Mouse (Mus musculus) heart, embryonic 16.5 days (tissue): ENCODE measurements at regions not wholly inside any gene's neighbourhood (a gene's known extent, or its start where the extent isn't known, plus 50 kb on each side); places are given as distances from the start of the nearest gene placed in this dataset.

Experiments
- ATAC-seq: fragments of 200-750 bp; cut with Nextera tagmentation; replicated peaks from 2 replicates; pipeline ENCODE4 v1.8.0; 2017; ENCODE audit warnings: moderate number of reproducible peaks; ENCODE audit not compliant: insufficient read depth, low FRiP score; ENCODE audit errors: extremely low read depth
- H3K27ac ChIP-seq: fragments of 300-500 bp; sonication (generic); 2 replicates; pipeline ENCODE4 v1.5.1; 2014; ENCODE audit warnings: mild to moderate bottlenecking, low read length, control low read depth, moderate library complexity
- H3K27me3 ChIP-seq: fragments of 300-500 bp; sonication (generic); 2 replicates; pipeline ENCODE4 v1.6.1; 2014; ENCODE audit warnings: low read length, mixed read lengths; ENCODE audit not compliant: control insufficient read depth, insufficient read depth
- H3K36me3 ChIP-seq: fragments of 300-500 bp; sonication (generic); 2 replicates; pipeline ENCODE4 v1.6.1; 2014; ENCODE audit not compliant: control insufficient read depth, insufficient read depth
- H3K4me1 ChIP-seq: fragments of 300-500 bp; sonication (generic); 2 replicates; pipeline ENCODE4 v1.6.1; 2014; ENCODE audit warnings: low read length, mixed read lengths; ENCODE audit not compliant: control insufficient read depth, insufficient read depth
- H3K4me2 ChIP-seq: fragments of 300-500 bp; sonication (generic); 2 replicates; pipeline ENCODE4 v1.6.1; 2014; ENCODE audit warnings: low read depth, mild to moderate bottlenecking, control low read depth, low read length
- H3K4me3 ChIP-seq: fragments of 300-500 bp; sonication (generic); 2 replicates; pipeline ENCODE4 v1.5.1; 2014; ENCODE audit warnings: mild to moderate bottlenecking, control low read depth, low read length
- H3K9ac ChIP-seq: fragments of 300-500 bp; sonication (generic); 2 replicates; pipeline ENCODE4 v1.6.1; 2014; ENCODE audit warnings: low read length, control low read depth
- H3K9me3 ChIP-seq: fragments of 300-500 bp; sonication (generic); replicated peaks from 2 replicates; pipeline ENCODE4 v1.6.1; 2016; ENCODE audit warnings: low read length; ENCODE audit not compliant: control insufficient read depth
- WGBS: fragments of 180-500 bp; shearing (Covaris S2); extraction: QIAGEN DNeasy Blood & Tissue Kit; methylation state at CpG from one replicate; pipeline ENCODE4 v1.1.7; 2014; 5-methylcytosine and 5-hydroxymethylcytosine counted together

- H3K4me2 ChIP-seq: no peak overlapping the region
- H3K4me3 ChIP-seq: no peak overlapping the region
- no peaks in the 10 kb centered on the region for H3K36me3 ChIP-seq
- peaks cover 9% of the 10 kb centered on the region for H3K27me3 ChIP-seq
- H3K9ac ChIP-seq: no peak overlapping the region
- peaks cover 8% of the 10 kb centered on the region for H3K4me1 ChIP-seq
- no peak overlapping the region for H3K27ac ChIP-seq
- WGBS: 33% methylated on average over 5 of the region's 5 CpGs
- H3K9me3 ChIP-seq: no peaks in the 10 kb centered on the region
- ATAC-seq: no peak
These were observed 557.2 kb downstream of the Nedd1 start for GRCm38 (mm10) chr10:92164991-92165390.

- H3K4me3 ChIP-seq: no peak overlapping the region
- WGBS: 49% methylated on average over 3 of the region's 3 CpGs
- H3K9me3 ChIP-seq: no peaks in the 10 kb centered on the region
- H3K4me2 ChIP-seq: no peak overlapping the region
- H3K27me3 ChIP-seq: peaks cover 9% of the 10 kb centered on the region
- peaks cover 8% of the 10 kb centered on the region for H3K4me1 ChIP-seq
- no peak overlapping the region for H3K9ac ChIP-seq
- ATAC-seq: no peak
- H3K27ac ChIP-seq: no peak overlapping the region
- H3K36me3 ChIP-seq: no peaks in the 10 kb centered on the region
These were observed 557.6 kb downstream of the Nedd1 start for GRCm38 (mm10) chr10:92164648-92164960.

- Histone ChIP-seq H3K4me2 (no peak overlapping the region), H3K9ac (no peak overlapping the region), H3K4me3 (no peak overlapping the region), H3K9me3 (no peaks in the 10 kb centered on the region), H3K4me1 (peaks cover 8% of the 10 kb centered on the region), H3K27me3 (peaks cover 9% of the 10 kb centered on the region), H3K27ac (no peak overlapping the region), H3K36me3 (no peaks in the 10 kb centered on the region)
- no peak for ATAC-seq
- 71% methylated on average over 12 of the region's 12 CpGs for WGBS
These were observed 558.2 kb downstream of the Nedd1 start for GRCm38 (mm10) chr10:92163851-92164647.

DNA sequence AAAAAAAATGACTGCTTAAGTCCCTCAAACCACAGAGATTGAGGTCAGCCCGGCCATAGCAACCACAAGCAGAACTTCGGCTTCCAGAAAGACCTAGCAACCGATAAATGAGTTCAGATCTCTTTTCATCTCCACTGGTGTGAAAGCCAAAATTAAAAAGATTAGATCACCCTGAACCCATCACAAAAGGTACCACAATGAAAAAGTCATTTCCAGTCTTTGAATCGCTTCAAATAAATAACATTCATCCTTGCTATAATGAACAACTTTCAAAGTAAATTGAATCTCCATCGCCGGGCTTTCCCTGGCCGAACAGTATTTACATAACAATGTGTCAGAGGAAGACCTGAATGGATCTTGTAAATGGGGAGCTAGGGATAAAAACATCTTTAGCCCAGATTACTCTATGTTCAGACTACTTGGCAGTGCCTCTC lies 559.1 kb downstream of the Nedd1 start:
- Histone ChIP-seq H3K27me3 (peaks cover 9% of the 10 kb centered on the region), H3K9ac (no peak overlapping the region), H3K4me2 (peak overlapping the region; percentile 63)

GRCm38 (mm10) chr10:92162473-92163011 lies 559.7 kb downstream of the Nedd1 start:
- H3K27me3 ChIP-seq: peaks cover 9% of the 10 kb centered on the region
- no peaks in the 10 kb centered on the region for H3K36me3 ChIP-seq
- no peak overlapping the region for H3K27ac ChIP-seq
- peak overlapping the region; percentile 16; the same call in 1 of the 2 replicates for H3K9ac ChIP-seq
- H3K4me3 ChIP-seq: peak overlapping the region; percentile 50
- H3K4me2 ChIP-seq: peak overlapping the region; percentile 63
- WGBS: 2% methylated on average over 29 of the region's 29 CpGs
- peaks cover 8% of the 10 kb centered on the region for H3K4me1 ChIP-seq
- no peak for ATAC-seq
- no peaks in the 10 kb centered on the region for H3K9me3 ChIP-seq

More for the DNA sequence above, 559.1 kb downstream of the Nedd1 start:
- Histone ChIP-seq H3K27ac (no peak overlapping the region), H3K36me3 (no peaks in the 10 kb centered on the region), H3K9me3 (no peaks in the 10 kb centered on the region), H3K4me1 (peaks cover 8% of the 10 kb centered on the region), H3K4me3 (peak overlapping the region; percentile 50)
- 15% methylated on average over 7 of the region's 7 CpGs for WGBS
- no peak for ATAC-seq

DNA sequence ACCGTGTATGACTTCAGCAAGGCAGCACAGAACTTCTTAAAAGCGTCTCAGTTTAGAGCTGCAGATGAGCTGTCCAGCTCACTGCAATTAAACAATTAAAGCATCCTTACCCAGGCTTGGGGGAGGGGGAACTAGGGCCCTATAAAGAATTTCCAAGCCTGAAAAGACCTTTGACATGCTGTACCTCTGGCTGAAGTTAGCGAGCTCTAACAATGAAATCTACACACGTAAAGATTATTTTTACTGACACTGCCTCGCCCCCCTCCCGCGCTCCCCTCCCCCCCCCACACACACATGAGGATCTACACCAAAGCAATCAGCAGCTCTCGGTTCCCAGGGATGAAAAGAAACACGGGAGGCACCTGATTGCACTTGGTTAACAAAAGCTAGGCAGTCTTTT lies 560.7 kb downstream of the Nedd1 start:
- H3K36me3 ChIP-seq: no peaks in the 10 kb centered on the region
- WGBS: 21% methylated on average over 9 of the region's 9 CpGs
- no peak overlapping the region for H3K9ac ChIP-seq
- no peaks in the 10 kb centered on the region for H3K9me3 ChIP-seq
- H3K27me3 ChIP-seq: peaks cover 9% of the 10 kb centered on the region
- no peak overlapping the region for H3K27ac ChIP-seq
- no peak overlapping the region for H3K4me3 ChIP-seq
- no peak for ATAC-seq
- H3K4me1 ChIP-seq: peaks cover 8% of the 10 kb centered on the region
- no peak overlapping the region for H3K4me2 ChIP-seq

GRCm38 (mm10) chr10:92146263-92146662 lies 576.0 kb downstream of the Nedd1 start:
- no peak for ATAC-seq
- H3K27ac ChIP-seq: no peak overlapping the region
- no peaks in the 10 kb centered on the region for H3K27me3 ChIP-seq
- no peaks in the 10 kb centered on the region for H3K4me1 ChIP-seq
- WGBS: 69% methylated on average over 3 of the region's 3 CpGs
- no peak overlapping the region for H3K4me3 ChIP-seq
- H3K36me3 ChIP-seq: no peaks in the 10 kb centered on the region
- no peaks in the 10 kb centered on the region for H3K9me3 ChIP-seq
- H3K4me2 ChIP-seq: no peak overlapping the region
- H3K9ac ChIP-seq: no peak overlapping the region

DNA sequence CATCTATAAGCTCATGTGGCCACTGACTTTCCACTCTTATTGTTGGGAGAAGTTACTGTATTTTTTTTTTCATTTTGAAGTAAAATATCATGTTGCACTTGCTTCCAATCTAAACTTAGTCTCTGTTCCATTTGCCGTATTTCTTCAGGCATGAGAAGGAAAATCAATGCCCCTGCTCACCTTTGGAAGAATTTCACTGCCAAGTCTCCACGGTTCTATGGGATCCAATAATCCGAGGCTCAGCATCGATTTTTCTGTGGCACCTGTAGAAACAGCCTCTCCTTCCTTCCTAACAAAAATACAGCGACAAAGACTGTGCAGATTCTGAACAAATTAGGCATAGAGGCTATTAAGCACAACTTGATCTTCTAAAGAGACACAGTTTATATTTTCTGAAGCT lies 586.7 kb downstream of the Nedd1 start:
- Histone ChIP-seq H3K36me3 (no peaks in the 10 kb centered on the region), H3K9ac (no peak overlapping the region), H3K27ac (no peak overlapping the region), H3K4me3 (no peak overlapping the region), H3K27me3 (no peaks in the 10 kb centered on the region), H3K4me1 (no peaks in the 10 kb centered on the region), H3K4me2 (no peak overlapping the region), H3K9me3 (no peaks in the 10 kb centered on the region)
- no peak for ATAC-seq
- WGBS: 75% methylated on average over 5 of the region's 5 CpGs

DNA sequence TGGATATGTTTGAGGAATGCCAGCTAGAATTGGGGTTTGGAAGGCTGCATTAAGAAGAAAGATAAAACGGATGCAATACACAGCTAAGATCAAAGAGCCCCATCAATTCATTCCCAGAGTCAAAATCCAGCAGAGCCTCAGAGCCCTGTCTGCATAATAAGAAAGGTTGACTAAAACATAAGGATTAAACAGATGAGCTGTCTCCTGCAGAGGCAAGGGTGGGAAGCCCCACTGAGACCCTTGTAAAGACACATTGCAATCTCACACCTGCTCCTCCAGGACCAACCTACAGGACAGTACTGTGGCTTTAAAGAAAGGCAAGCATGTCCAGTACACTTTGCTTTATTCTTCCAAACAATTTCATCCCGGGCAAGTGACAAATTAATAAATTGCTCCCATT lies 609.4 kb downstream of the Nedd1 start:
- ATAC-seq: no peak
- no peak overlapping the region for H3K4me2 ChIP-seq
- no peak overlapping the region for H3K9ac ChIP-seq
- no peaks in the 10 kb centered on the region for H3K36me3 ChIP-seq
- no peaks in the 10 kb centered on the region for H3K9me3 ChIP-seq
- no peaks in the 10 kb centered on the region for H3K4me1 ChIP-seq
- no peak overlapping the region for H3K27ac ChIP-seq
- H3K4me3 ChIP-seq: no peak overlapping the region
- WGBS: 32% methylated on average over 2 of the region's 2 CpGs
- no peaks in the 10 kb centered on the region for H3K27me3 ChIP-seq
